Mouse (Mus musculus) heart, embryonic 14.5 days (tissue): ENCODE measurements at regions not wholly inside any gene's neighbourhood (a gene's known extent, or its start where the extent isn't known, plus 50 kb on each side); places are given as distances from the start of the nearest gene placed in this dataset.

Experiments
- ATAC-seq: fragments of 200-750 bp; cut with Nextera tagmentation; 2 replicates; pipeline ENCODE4 v1.8.0; 2017; ENCODE audit warnings: low read depth, moderate TSS enrichment; ENCODE audit not compliant: insufficient number of reproducible peaks, insufficient read depth, low FRiP score
- H3K27ac ChIP-seq, 2 experiments: fragments of 200-500 bp in 1 of 2; fragments of 300-500 bp in 1 of 2; sonication (generic) in 1 of 2; replicated peaks in 1 of 2; 2 replicates each; pipeline ENCODE4 v1.5.1; 2012 to 2014; ENCODE audit warnings: low read depth in 2 of 2, low read length in 2 of 2, control low read depth in 1 of 2, mild to moderate bottlenecking in 1 of 2, mixed read lengths in 1 of 2; ENCODE audit not compliant: control insufficient read depth in 1 of 2, insufficient read depth in 1 of 2
- H3K27me3 ChIP-seq: fragments of 300-500 bp; sonication (generic); 2 replicates; pipeline ENCODE4 v1.6.1; 2014; ENCODE audit warnings: mild to moderate bottlenecking, low read length, control low read depth; ENCODE audit not compliant: control insufficient read depth, insufficient read depth
- H3K36me3 ChIP-seq: fragments of 300-500 bp; sonication (generic); 2 replicates; pipeline ENCODE4 v1.6.1; 2014; ENCODE audit warnings: mild to moderate bottlenecking, control low read depth, low read length, mixed read lengths; ENCODE audit not compliant: control insufficient read depth, insufficient read depth
- H3K4me1 ChIP-seq, 2 experiments: fragments of 200-500 bp in 1 of 2; fragments of 300-500 bp in 1 of 2; sonication (generic) in 1 of 2; 2 replicates each; pipeline ENCODE4 v1.6.1; 2012 to 2014; ENCODE audit warnings: low read length in 2 of 2, control low read depth in 1 of 2, mixed read lengths in 1 of 2; ENCODE audit not compliant: control insufficient read depth in 2 of 2, insufficient read depth in 2 of 2
- H3K4me2 ChIP-seq: fragments of 300-500 bp; sonication (generic); 2 replicates; pipeline ENCODE4 v1.6.1; 2014; ENCODE audit warnings: mild to moderate bottlenecking, low read length
- H3K4me3 ChIP-seq, 2 experiments: fragments of 200-500 bp in 1 of 2; fragments of 300-500 bp in 1 of 2; sonication (generic) in 1 of 2; 2 replicates each; pipeline ENCODE4 v1.5.1; 2012 to 2014; ENCODE audit warnings: low read length in 2 of 2, mild to moderate bottlenecking in 2 of 2, control low read depth in 1 of 2, low read depth in 1 of 2, moderate library complexity in 1 of 2; ENCODE audit not compliant: control insufficient read depth in 1 of 2, insufficient read depth in 1 of 2
- H3K9ac ChIP-seq: fragments of 300-500 bp; sonication (generic); 2 replicates; pipeline ENCODE4 v1.6.1; 2014; ENCODE audit warnings: mild to moderate bottlenecking, low read length
- H3K9me3 ChIP-seq: fragments of 300-500 bp; sonication (generic); 2 replicates; pipeline ENCODE4 v1.6.1; 2016; ENCODE audit warnings: low read length, control low read depth; ENCODE audit not compliant: control insufficient read depth
- WGBS: fragments of 180-500 bp; shearing (Covaris S2); extraction: QIAGEN DNeasy Blood & Tissue Kit; methylation state at CpG from one replicate; pipeline ENCODE4 v1.1.7; 2014; 5-methylcytosine and 5-hydroxymethylcytosine counted together

- H3K27ac ChIP-seq = peak overlapping the region in 1 of 2 experiments; percentile 73; a peak in 2 of 4 replicates
- no peaks in the 10 kb centered on the region for H3K9me3 ChIP-seq
- H3K9ac ChIP-seq = no peak overlapping the region
- peaks cover 4 to 7% of the 10 kb centered on the region in 2 experiments; a peak in 2 of 4 replicates for H3K4me1 ChIP-seq
- ATAC-seq = peak; percentile 50; the same call in 1 of the 2 replicates
- 50% methylated on average over 7 of the region's 7 CpGs for WGBS
- no peaks in the 10 kb centered on the region for H3K36me3 ChIP-seq
- no peak overlapping the region for H3K4me3 ChIP-seq
- H3K27me3 ChIP-seq = no peaks in the 10 kb centered on the region
- H3K4me2 ChIP-seq = no peak overlapping the region
Measured at GRCm38 (mm10) chr1:186312008-186312407, 194.9 kb upstream of the Lyplal1 start.

DNA sequence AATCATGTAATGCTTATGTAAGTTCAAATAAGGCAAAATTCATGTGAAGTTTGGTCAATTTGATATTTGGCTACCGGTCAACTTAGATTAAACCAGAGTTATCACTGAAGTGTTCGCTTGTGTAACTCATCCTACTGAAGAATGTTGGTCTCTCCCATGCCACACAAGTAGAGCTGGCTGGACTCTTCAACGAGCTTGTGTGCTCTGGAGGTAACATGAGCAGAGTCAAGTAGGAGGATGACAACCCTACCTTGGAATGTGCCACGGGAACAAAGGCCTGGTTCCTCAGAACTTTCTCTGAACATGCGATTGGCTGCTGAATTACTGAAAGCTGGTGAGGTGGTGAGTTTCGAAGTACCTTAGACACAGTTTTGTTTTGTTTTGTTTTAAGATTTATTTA is 190.5 kb upstream of the Lyplal1 start:
- Histone ChIP-seq H3K27ac (no peak overlapping the region), H3K4me3 (no peak overlapping the region), H3K36me3 (no peaks in the 10 kb centered on the region), H3K9ac (no peak overlapping the region), H3K27me3 (no peaks in the 10 kb centered on the region), H3K4me1 (peaks cover 1 to 4% of the 10 kb centered on the region in 2 experiments; a peak in 2 of 4 replicates), H3K4me2 (no peak overlapping the region), H3K9me3 (no peaks in the 10 kb centered on the region)
- no peak for ATAC-seq
- WGBS = 58% methylated on average over 6 of the region's 6 CpGs

DNA sequence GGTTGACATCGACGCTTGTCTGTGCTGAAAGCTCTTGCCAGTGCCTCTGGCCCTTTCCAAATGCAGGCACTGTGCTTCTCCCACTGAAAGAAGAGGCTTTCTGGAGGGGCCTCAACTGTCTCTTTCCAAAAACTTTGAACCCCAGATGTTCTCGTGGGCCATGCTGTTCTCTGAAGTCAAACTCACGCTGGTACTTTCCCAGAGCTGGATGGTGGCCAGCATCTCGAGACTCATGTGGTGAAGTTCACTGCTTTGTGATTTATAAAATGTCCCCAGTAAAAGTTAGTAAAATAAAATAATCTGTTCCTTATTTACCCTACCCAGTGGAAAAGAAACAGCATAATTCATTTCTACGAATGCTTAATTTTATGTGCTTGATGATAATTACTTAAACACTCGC is 180.4 kb upstream of the Lyplal1 start:
- Histone ChIP-seq H3K4me3 (no peak overlapping the region), H3K36me3 (no peaks in the 10 kb centered on the region), H3K4me2 (no peak overlapping the region)

DNA sequence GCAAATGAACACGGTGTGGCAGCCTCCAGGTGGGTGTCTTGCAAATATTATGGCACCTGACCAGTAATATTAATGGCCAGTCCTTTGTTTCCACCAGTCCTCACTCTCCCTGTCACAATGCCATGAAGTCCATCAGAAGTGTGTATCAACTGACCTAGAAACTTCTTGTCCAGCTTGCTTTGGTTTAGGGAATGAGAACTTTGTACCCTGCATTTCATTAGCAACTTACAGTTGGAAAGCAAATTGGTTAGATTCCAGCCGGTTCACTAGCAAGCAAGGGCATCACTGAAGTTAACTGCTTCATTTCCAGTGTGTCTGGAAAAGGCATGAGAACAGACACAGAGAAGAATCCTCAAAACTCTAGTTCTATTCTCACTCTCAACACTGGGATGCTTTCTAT is 178.1 kb upstream of the Lyplal1 start:
- no peaks in the 10 kb centered on the region for H3K27me3 ChIP-seq
- H3K36me3 ChIP-seq = no peaks in the 10 kb centered on the region
- H3K4me2 ChIP-seq = no peak overlapping the region
- no peaks in the 10 kb centered on the region for H3K9me3 ChIP-seq
- peaks cover 0 to 9% of the 10 kb centered on the region in 2 experiments; a peak in 3 of 4 replicates for H3K4me1 ChIP-seq
- H3K27ac ChIP-seq = no peak overlapping the region
- no peak overlapping the region for H3K9ac ChIP-seq
- no peak for ATAC-seq
- H3K4me3 ChIP-seq = no peak overlapping the region
- 50% methylated on average over 2 of the region's 2 CpGs for WGBS

More for the DNA sequence above, 180.4 kb upstream of the Lyplal1 start:
- Histone ChIP-seq H3K27me3 (no peaks in the 10 kb centered on the region), H3K4me1 (peaks cover 0 to 9% of the 10 kb centered on the region in 2 experiments; a peak in 3 of 4 replicates), H3K9ac (no peak overlapping the region), H3K27ac (no peak overlapping the region), H3K9me3 (no peaks in the 10 kb centered on the region)
- WGBS = 83% methylated on average over 7 of the region's 7 CpGs
- no peak for ATAC-seq

DNA sequence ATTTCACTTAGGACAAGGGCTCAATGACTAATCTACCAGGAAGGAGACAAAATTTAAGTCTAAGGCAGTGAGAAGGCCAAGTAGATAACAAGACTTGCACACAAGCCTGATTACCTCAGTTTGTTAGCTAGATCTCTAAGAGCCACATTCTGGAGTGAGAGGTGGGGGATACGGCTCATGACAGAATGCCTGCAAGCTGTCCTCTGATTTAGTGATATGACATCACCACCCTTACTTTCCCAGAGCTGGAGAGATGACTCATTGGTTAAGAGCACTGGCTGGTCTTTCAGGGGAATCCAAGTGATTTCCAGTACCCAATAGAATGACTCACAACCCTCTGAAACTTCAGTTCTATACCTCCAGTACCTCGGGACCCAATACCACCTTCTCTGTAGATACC is 177.5 kb upstream of the Lyplal1 start:
- Histone ChIP-seq H3K9ac (no peak overlapping the region), H3K4me2 (no peak overlapping the region), H3K27me3 (no peaks in the 10 kb centered on the region), H3K4me1 (peaks cover 0 to 9% of the 10 kb centered on the region in 2 experiments; a peak in 3 of 4 replicates), H3K36me3 (no peaks in the 10 kb centered on the region), H3K27ac (no peak overlapping the region), H3K4me3 (no peak overlapping the region), H3K9me3 (no peaks in the 10 kb centered on the region)
- 17% methylated on average over 2 of the region's 2 CpGs for WGBS
- no peak for ATAC-seq

DNA sequence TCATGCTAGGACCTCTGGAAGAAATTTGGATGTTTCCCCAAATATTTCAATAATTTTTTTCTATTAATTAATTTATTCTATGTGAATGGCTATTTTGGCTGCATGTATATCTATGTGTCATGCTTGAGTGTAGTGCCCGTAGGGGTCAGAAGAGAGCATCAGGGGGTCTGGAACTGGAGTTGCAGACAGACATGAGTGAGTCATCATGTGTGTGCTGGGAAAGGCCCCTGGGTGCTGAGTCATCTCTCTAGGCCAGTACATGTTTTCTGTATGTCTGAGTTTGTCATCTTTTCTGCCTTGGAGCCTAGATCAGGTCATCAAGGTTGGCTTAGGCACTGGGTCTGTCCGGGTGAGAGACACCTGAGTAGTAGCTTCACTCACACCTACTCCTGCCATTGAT is 172.0 kb upstream of the Lyplal1 start:
- no peaks in the 10 kb centered on the region for H3K36me3 ChIP-seq
- no peak overlapping the region for H3K27ac ChIP-seq
- H3K27me3 ChIP-seq = no peaks in the 10 kb centered on the region
- no peaks in the 10 kb centered on the region for H3K9me3 ChIP-seq
- no peak overlapping the region for H3K4me3 ChIP-seq
- 67% methylated on average over 2 of the region's 2 CpGs for WGBS
- H3K4me2 ChIP-seq = no peak overlapping the region
- ATAC-seq = no peak
- H3K4me1 ChIP-seq = peaks cover 0 to 3% of the 10 kb centered on the region in 2 experiments; a peak in 2 of 4 replicates
- H3K9ac ChIP-seq = no peak overlapping the region

DNA sequence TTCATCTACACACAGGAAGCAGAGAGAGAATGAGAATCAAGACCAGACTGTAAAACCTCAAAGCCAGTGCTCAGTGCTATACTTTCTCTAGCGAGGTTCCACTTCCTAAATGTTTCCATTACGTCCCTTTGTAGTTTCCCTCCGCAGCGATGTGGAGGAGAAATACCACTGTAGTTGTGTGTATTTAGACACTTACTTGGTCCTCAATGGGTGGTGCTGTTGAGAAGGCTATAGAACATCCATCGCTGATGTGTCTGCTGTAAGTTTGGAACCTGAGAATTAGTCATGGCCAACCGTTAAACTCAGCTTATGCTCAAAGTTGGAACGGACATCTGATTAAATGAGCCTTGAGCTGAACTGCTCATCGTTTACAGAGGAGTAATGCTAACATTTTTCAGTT is 170.7 kb upstream of the Lyplal1 start:
- no peak overlapping the region for H3K4me3 ChIP-seq
- H3K27ac ChIP-seq = no peak overlapping the region
- H3K4me2 ChIP-seq = no peak overlapping the region
- H3K4me1 ChIP-seq = no peaks in the 10 kb centered on the region; a peak in 1 of 4 replicates
- no peaks in the 10 kb centered on the region for H3K27me3 ChIP-seq
- no peaks in the 10 kb centered on the region for H3K36me3 ChIP-seq
- no peak overlapping the region for H3K9ac ChIP-seq
- no peak for ATAC-seq
- 77% methylated on average over 8 of the region's 8 CpGs for WGBS
- no peaks in the 10 kb centered on the region for H3K9me3 ChIP-seq

DNA sequence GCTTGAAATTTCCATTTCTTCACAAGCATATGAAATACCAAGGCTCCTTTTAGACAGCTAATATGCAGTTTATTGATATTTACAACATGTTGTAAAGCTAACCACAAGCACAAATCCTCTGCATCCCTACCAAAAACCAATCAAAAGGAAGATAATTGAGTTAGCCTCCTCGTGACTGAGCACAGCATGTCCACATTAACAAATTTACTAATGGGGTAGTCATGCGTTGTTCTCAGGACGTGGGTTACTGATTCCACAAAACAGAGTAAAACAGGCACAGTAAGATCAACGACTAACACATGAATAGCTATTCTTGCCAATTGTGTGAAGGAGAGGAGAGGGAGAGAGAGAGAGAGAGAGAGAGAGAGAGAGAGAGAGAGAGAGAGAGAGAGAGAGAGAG is 169.3 kb upstream of the Lyplal1 start:
- no peaks in the 10 kb centered on the region for H3K9me3 ChIP-seq
- H3K27me3 ChIP-seq = no peaks in the 10 kb centered on the region
- H3K4me1 ChIP-seq = no peaks in the 10 kb centered on the region; a peak in 1 of 4 replicates
- no peak overlapping the region for H3K27ac ChIP-seq
- H3K36me3 ChIP-seq = no peaks in the 10 kb centered on the region
- H3K4me2 ChIP-seq = no peak overlapping the region
- ATAC-seq = no peak
- WGBS = 79% methylated on average over 4 of the region's 4 CpGs
- no peak overlapping the region for H3K4me3 ChIP-seq
- no peak overlapping the region for H3K9ac ChIP-seq
